Mouse (Mus musculus) ES-Bruce4 (cell line): ENCODE data around the gene Fndc3b. TPM values are rescaled to one million over a fixed set of nuclear protein-coding genes. Genes with fewer than 3 reads are reported as not detected.
A peak's percentile ranks its signal among the peaks of the same experiment; 100 is the strongest.

ENCODE experiments used
- H3K27ac ChIP-seq: 2 replicates; pipeline ENCODE4 v1.5.1; 2012; ENCODE audit warnings: low read length, inconsistent platforms; ENCODE audit not compliant: insufficient read depth
- H3K27me3 ChIP-seq: 2 replicates; pipeline ENCODE4 v1.6.1; 2012; ENCODE audit warnings: mild to moderate bottlenecking, low read length, inconsistent platforms; ENCODE audit not compliant: control insufficient read depth, poor library complexity, insufficient read depth, severe bottlenecking
- H3K36me3 ChIP-seq: 2 replicates; pipeline ENCODE4 v1.6.1; 2012; ENCODE audit warnings: inconsistent platforms, mild to moderate bottlenecking, low read length, moderate library complexity; ENCODE audit not compliant: control insufficient read depth, poor library complexity, insufficient read depth, severe bottlenecking
- H3K4me1 ChIP-seq: one replicate; pipeline ENCODE4 v1.8.1; 2011; ENCODE audit warnings: low read length; ENCODE audit not compliant: control insufficient read depth, insufficient read depth
- H3K4me3 ChIP-seq: 2 replicates; pipeline ENCODE4 v1.5.1; 2011; ENCODE audit warnings: low read depth, mild to moderate bottlenecking, low read length
- H3K9ac ChIP-seq: 2 replicates; pipeline ENCODE4 v1.6.1; 2012; ENCODE audit warnings: low read depth, mild to moderate bottlenecking, inconsistent platforms; ENCODE audit not compliant: poor library complexity, severe bottlenecking
- H3K9me3 ChIP-seq: replicated peaks from 2 replicates; pipeline ENCODE4 v1.6.1; 2012; ENCODE audit warnings: mild to moderate bottlenecking, low read length, inconsistent platforms; ENCODE audit not compliant: control insufficient read depth, poor library complexity, insufficient read depth, severe bottlenecking
- CTCF ChIP-seq: IDR thresholded peaks from one replicate; pipeline ENCODE4 v1.8.1; 2011; ENCODE audit warnings: low read depth, low read length
- EP300 ChIP-seq: IDR thresholded peaks from 2 replicates; pipeline ENCODE4 v1.6.1; 2011; ENCODE audit warnings: low read depth, low read length; ENCODE audit not compliant: insufficient read depth
- POLR2A ChIP-seq: IDR thresholded peaks from one replicate; pipeline ENCODE4 v1.8.1; 2011; ENCODE audit warnings: low read length; ENCODE audit not compliant: insufficient read depth
- polyA plus RNA-seq: library from polyadenylated mRNA; stranded (reverse); fragments of >200 nt; gene quantifications from 2 replicates; pipeline ENCODE4 v1.2.4, GENCODE M21; 2011; ENCODE audit warnings: low read depth; ENCODE audit not compliant: missing spikeins, insufficient read depth, insufficient read length

Gene Fndc3b
- polyA plus RNA-seq, 1 experiment: 36.7 TPM

- TF ChIP-seq POLR2A (no peak), EP300 (no peak), CTCF (no peak)
- H3K4me3 ChIP-seq: no peak overlapping the region
- H3K36me3 ChIP-seq: no peaks in the 10 kb centered on the region
- no peak overlapping the region for H3K27ac ChIP-seq
- no peak overlapping the region for H3K9ac ChIP-seq
- H3K4me1 ChIP-seq: no peaks in the 10 kb centered on the region
- H3K27me3 ChIP-seq: no peaks in the 10 kb centered on the region
- H3K9me3 ChIP-seq: no peaks in the 10 kb centered on the region
These were observed 133.6 kb downstream of the Fndc3b start for GRCm38 (mm10) chr3:27577349-27578025.

- no peak overlapping the region for H3K4me3 ChIP-seq
- H3K27me3 ChIP-seq: no peaks in the 10 kb centered on the region
- TF ChIP-seq EP300 (no peak), POLR2A (no peak), CTCF (no peak)
- H3K36me3 ChIP-seq: no peaks in the 10 kb centered on the region
- no peak overlapping the region for H3K27ac ChIP-seq
- no peaks in the 10 kb centered on the region for H3K4me1 ChIP-seq
- no peaks in the 10 kb centered on the region for H3K9me3 ChIP-seq
- H3K9ac ChIP-seq: no peak overlapping the region
These were observed 136.9 kb downstream of the Fndc3b start for GRCm38 (mm10) chr3:27574241-27574640.

GRCm38 (mm10) chr3:27573458-27573857 lies 137.6 kb downstream of the Fndc3b start:
- no peak for TF ChIP-seq POLR2A
- TF ChIP-seq EP300: no peak
- TF ChIP-seq CTCF: no peak
- H3K4me1 ChIP-seq: no peaks in the 10 kb centered on the region
- H3K27ac ChIP-seq: no peak overlapping the region
- H3K36me3 ChIP-seq: no peaks in the 10 kb centered on the region
- no peak overlapping the region for H3K4me3 ChIP-seq
- H3K9ac ChIP-seq: no peak overlapping the region
- no peaks in the 10 kb centered on the region for H3K9me3 ChIP-seq
- H3K27me3 ChIP-seq: no peaks in the 10 kb centered on the region

- no peak overlapping the region for H3K4me3 ChIP-seq
- H3K27me3 ChIP-seq: no peaks in the 10 kb centered on the region
- H3K4me1 ChIP-seq: no peaks in the 10 kb centered on the region
- no peak overlapping the region for H3K27ac ChIP-seq
- no peak overlapping the region for H3K9ac ChIP-seq
- TF ChIP-seq CTCF (peak; percentile 27), EP300 (no peak), POLR2A (no peak)
- H3K9me3 ChIP-seq: no peaks in the 10 kb centered on the region
- H3K36me3 ChIP-seq: no peaks in the 10 kb centered on the region
These were observed 138.8 kb downstream of the Fndc3b start for GRCm38 (mm10) chr3:27572305-27572704.

- H3K4me3 ChIP-seq: no peak overlapping the region
- no peak overlapping the region for H3K9ac ChIP-seq
- no peaks in the 10 kb centered on the region for H3K9me3 ChIP-seq
- no peaks in the 10 kb centered on the region for H3K36me3 ChIP-seq
- H3K4me1 ChIP-seq: no peaks in the 10 kb centered on the region
- no peaks in the 10 kb centered on the region for H3K27me3 ChIP-seq
- no peak for TF ChIP-seq POLR2A
- no peak for TF ChIP-seq EP300
- TF ChIP-seq CTCF: no peak
- no peak overlapping the region for H3K27ac ChIP-seq
These were observed 145.8 kb downstream of the Fndc3b start for GRCm38 (mm10) chr3:27565314-27565713.

- Histone ChIP-seq H3K9ac (no peak overlapping the region), H3K4me3 (no peak overlapping the region), H3K9me3 (no peaks in the 10 kb centered on the region), H3K4me1 (no peaks in the 10 kb centered on the region), H3K36me3 (no peaks in the 10 kb centered on the region), H3K27ac (no peak overlapping the region), H3K27me3 (no peaks in the 10 kb centered on the region)
- no peak for TF ChIP-seq POLR2A
These were observed 148.0 kb downstream of the Fndc3b start for GRCm38 (mm10) chr3:27563047-27563624.
